Mouse (Mus musculus) brain, embryonic 14.5 days (tissue): ENCODE measurements at regions not wholly inside any gene's neighbourhood (a gene's known extent, or its start where the extent isn't known, plus 50 kb on each side); places are given as distances from the start of the nearest gene placed in this dataset.

ENCODE experiments used
- CTCF ChIP-seq: fragments of 200-500 bp; IDR thresholded peaks from 2 replicates; pipeline ENCODE4 v1.5.1; 2012; ENCODE audit warnings: inconsistent platforms, mild to moderate bottlenecking, moderate library complexity, borderline replicate concordance; ENCODE audit not compliant: insufficient read depth, insufficient read length; ENCODE audit errors: extremely low read depth
- POLR2A ChIP-seq: fragments of 200-500 bp; IDR thresholded peaks from 2 replicates; pipeline ENCODE4 v1.6.1; 2012; ENCODE audit warnings: mild to moderate bottlenecking, inconsistent platforms, borderline replicate concordance; ENCODE audit not compliant: poor library complexity, insufficient read depth, insufficient read length, severe bottlenecking; ENCODE audit errors: extremely low read depth

DNA sequence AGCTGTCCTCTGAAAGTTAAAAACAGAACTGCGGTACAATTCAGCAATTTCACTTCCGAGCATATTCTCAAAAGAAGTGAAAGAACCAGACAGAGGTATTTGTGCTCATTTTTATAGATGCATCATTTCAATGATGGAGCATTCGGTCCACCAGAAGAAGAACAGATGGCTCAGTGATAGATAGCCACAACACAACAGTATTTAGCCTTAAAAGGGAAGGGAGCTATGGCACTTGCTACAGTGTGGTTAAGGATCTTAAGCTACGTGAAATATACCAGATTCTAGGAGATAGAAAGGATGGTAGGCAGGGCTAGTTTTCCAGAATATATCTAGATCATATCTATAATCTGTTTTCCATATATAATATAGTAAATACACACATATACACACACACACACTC lies 77.5 kb upstream of the Gadd45a start:
- TF ChIP-seq CTCF (no peak), POLR2A (no peak)
